ENCODE assay signal across 32 mouse cellular contexts in the genomic region with DNA sequence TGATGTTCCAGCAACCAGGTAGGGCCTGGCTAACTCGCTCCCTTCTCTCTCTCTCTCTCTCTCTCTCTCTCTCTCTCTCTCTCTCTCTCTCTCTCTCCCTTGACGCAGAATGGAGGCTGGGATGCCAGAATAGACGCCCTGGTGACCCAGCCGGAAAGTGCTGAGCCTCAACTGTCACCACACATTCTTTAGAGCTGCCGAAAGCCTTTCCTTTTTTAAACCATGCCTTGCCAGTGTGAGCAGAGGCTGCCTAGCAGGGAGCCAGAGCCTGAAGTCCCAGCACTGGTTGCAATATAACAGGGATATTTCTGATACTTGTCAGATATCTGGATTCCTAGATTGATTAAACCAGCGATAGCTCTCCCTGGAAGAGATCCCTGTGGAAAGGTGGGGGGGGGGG.
A peak's percentile ranks its signal among the peaks of the same experiment; 100 is the strongest.
DNase-seq lines count a peak whose midpoint lies in the region; ATAC-seq and TF ChIP-seq lines count a peak whose summit lies in the region.
"Had no signal": no experiment of that assay in that cellular context is flagged by ENCODE, and none has a peak within 500 bp of the region (broad histone marks: within the 10 kb centered on the region; RNA-seq: fewer than 3 reads in every experiment).

No protein-coding gene starts in this region.

- no peak overlapping the region for H3K4me2 ChIP-seq in heart, embryonic 14.5 days (ENCODE audit: low read length)
- no peak overlapping the region for H3K4me2 ChIP-seq in liver, embryonic 12.5 days
- H3K4me2 ChIP-seq: forebrain, embryonic 13.5 days; hindbrain, embryonic 15.5 days; limb, embryonic 15.5 days; lung, embryonic 14.5 days; midbrain, embryonic 15.5 days; neural tube, embryonic 15.5 days had no signal

- H3K4me3 ChIP-seq in gastrocnemius, adult 2 months = no peak overlapping the region
- no peak overlapping the region for H3K4me3 ChIP-seq in heart, embryonic 14.5 days (ENCODE audit: control insufficient read depth in 1 of 2, insufficient read depth in 1 of 2, low read depth in 1 of 2, low read length in 2 of 2)
- H3K4me3 ChIP-seq in liver, embryonic 12.5 days = no peak overlapping the region
- H3K4me3 ChIP-seq: forebrain, embryonic 13.5 days; hindbrain, embryonic 10.5 days; hindbrain, embryonic 15.5 days; layer of hippocampus, adult 2 months; limb, embryonic 10.5 days; limb, embryonic 15.5 days; midbrain, embryonic 10.5 days; midbrain, embryonic 15.5 days; neural tube, embryonic 15.5 days had no signal

- peak overlapping the region; percentile 50 for H3K9ac ChIP-seq in heart, embryonic 14.5 days (ENCODE audit: low read length)
- H3K9ac ChIP-seq in liver, embryonic 12.5 days = no peak overlapping the region
- H3K9ac ChIP-seq: forebrain, embryonic 13.5 days; hindbrain, embryonic 15.5 days; limb, embryonic 15.5 days; liver, embryonic 14.5 days; lung, embryonic 14.5 days; midbrain, embryonic 15.5 days; neural tube, embryonic 15.5 days had no signal

- intact Hi-C loops in gastrocnemius, adult 2 months (cut with DNase I) = loop anchor here (5.0 kb wide), 2 partner anchors 93 to 257 kb away; a partner anchor contains a TSS

- WGBS in heart, embryonic 14.5 days = 35% methylated on average over 6 of the region's 6 CpGs
- WGBS in liver, embryonic 12.5 days (ENCODE audit: insufficient replicate concordance) = 63% methylated on average over 6 of the region's 6 CpGs

- peak overlapping the region; percentile 84 for H3K27ac ChIP-seq in gastrocnemius, adult 2 months
- peak overlapping the region; percentile 81 to 92 for H3K27ac ChIP-seq in heart, embryonic 14.5 days (replicated peaks in 1 of 2; ENCODE audit: control insufficient read depth in 1 of 2, insufficient read depth in 1 of 2, low read depth in 2 of 2, low read length in 2 of 2)
- H3K27ac ChIP-seq in liver, embryonic 12.5 days = no peak overlapping the region
- H3K27ac ChIP-seq: forebrain, embryonic 13.5 days; hindbrain, embryonic 10.5 days; hindbrain, embryonic 15.5 days; layer of hippocampus, adult 2 months; limb, embryonic 10.5 days; limb, embryonic 15.5 days; liver, embryonic 14.5 days; midbrain, embryonic 10.5 days; midbrain, embryonic 15.5 days; neural tube, embryonic 15.5 days; stomach, postnatal 0 days had no signal

- H3K27me3 ChIP-seq in heart, embryonic 14.5 days (ENCODE audit: control insufficient read depth, insufficient read depth, low read length) = no peaks in the 10 kb centered on the region
- peaks cover 17% of the 10 kb centered on the region; the same call in 1 of the 2 replicates for H3K27me3 ChIP-seq in liver, embryonic 12.5 days (replicated peaks)
- H3K27me3 ChIP-seq: forebrain, embryonic 13.5 days; hindbrain, embryonic 15.5 days; limb, embryonic 15.5 days; midbrain, embryonic 15.5 days; neural tube, embryonic 15.5 days had no signal

- H3K36me3 ChIP-seq in heart, embryonic 14.5 days (ENCODE audit: control insufficient read depth, insufficient read depth, low read length) = peaks cover 59% of the 10 kb centered on the region
- H3K36me3 ChIP-seq in liver, embryonic 12.5 days = no peaks in the 10 kb centered on the region
- H3K36me3 ChIP-seq: G1E; hindbrain, embryonic 15.5 days; limb, embryonic 10.5 days; midbrain, embryonic 15.5 days; neural tube, embryonic 15.5 days had no signal

- ATAC-seq in heart, embryonic 14.5 days (ENCODE audit: insufficient number of reproducible peaks, insufficient read depth, low FRiP score, low read depth) = peak; percentile 58; the same call in 1 of the 2 replicates
- ATAC-seq in liver, embryonic 12.5 days = no peak
- ATAC-seq: forebrain, embryonic 13.5 days; inflammation-experienced regulatory T-cells, adult 6 months; midbrain, embryonic 15.5 days had no signal

- H3K4me1 ChIP-seq in heart, embryonic 14.5 days (ENCODE audit: control insufficient read depth in 2 of 2, insufficient read depth in 2 of 2, low read length in 2 of 2) = peaks cover 37 to 50% of the 10 kb centered on the region in 2 experiments
- H3K4me1 ChIP-seq in liver, embryonic 12.5 days = peaks cover 17% of the 10 kb centered on the region

- DNase-seq in gastrocnemius, adult 2 months = peak; percentile 69
- no peak for DNase-seq in gastrocnemius, postnatal 25 days
- peak; percentile 26 to 55 for DNase-seq in heart, adult 9 months (ENCODE audit: low spot score in 2 of 2)
- DNase-seq in heart, postnatal 4 days = peak; percentile 56
- DNase-seq in layer of hippocampus, adult 8-10 months (ENCODE audit: low spot score in 2 of 2) = no peak
- DNase-seq: adrenal gland, adult 8-10 months; cerebellum, adult 11 months; cerebellum, adult 9-10 months; cerebellum, postnatal 36 days; kidney, adult 11 months; kidney, postnatal 36 days; layer of hippocampus, postnatal 36 days; lung, embryonic 14.5 days; retina, postnatal 1 day; right cerebral cortex, postnatal 14 days; thymus, adult 18-20 months; thymus, postnatal 25 days had no signal

- no peaks in the 10 kb centered on the region for H3K9me3 ChIP-seq in heart, embryonic 14.5 days (ENCODE audit: control insufficient read depth, low read length)
- no peaks in the 10 kb centered on the region for H3K9me3 ChIP-seq in liver, embryonic 12.5 days (replicated peaks)
- H3K9me3 ChIP-seq: forebrain, embryonic 13.5 days; G1E; hindbrain, embryonic 10.5 days; hindbrain, embryonic 15.5 days; limb, embryonic 10.5 days; limb, embryonic 15.5 days; midbrain, embryonic 10.5 days; midbrain, embryonic 15.5 days; neural tube, embryonic 15.5 days had no signal

- TF ChIP-seq CTCF in gastrocnemius, adult 2 months (IDR thresholded peaks at IDR 0.05) = no peak

Comparison
In these comparisons a context has a peak if more than half of its experiments do, and no peak if none do; other contexts are left out.
1. DNase-seq: peak in gastrocnemius, adult 2 months (single experiment), heart, adult 9 months (2 of 2) and heart, postnatal 4 days (single experiment); none in gastrocnemius, postnatal 25 days (single experiment) and layer of hippocampus, adult 8-10 months (0 of 2).